Mouse (Mus musculus) embryonic stem cell, embryonic (primary cell): ENCODE results near the gene Chst11.

Experiments used
- CTCF ChIA-PET, 4 experiments: fragments of 300-600 bp in 2 of 4; fragments of 350-600 bp in 2 of 4; sonication (Branson Sonifier 250); formaldehyde crosslinking; loops; one replicate each; lab custom pipeline; 2022; ENCODE audit warnings: inconsistent platforms in 2 of 4; lab: Charles Lee
- POLR2A ChIA-PET, 4 experiments: fragments of 300-600 bp in 2 of 4; fragments of 350-600 bp in 2 of 4; sonication (Branson Sonifier 250); formaldehyde crosslinking; loops; one replicate each; lab custom pipeline; 2022; ENCODE audit warnings: antibody characterized with exemption in 4 of 4, inconsistent platforms in 1 of 4; lab: Charles Lee

Gene Chst11

DNA sequence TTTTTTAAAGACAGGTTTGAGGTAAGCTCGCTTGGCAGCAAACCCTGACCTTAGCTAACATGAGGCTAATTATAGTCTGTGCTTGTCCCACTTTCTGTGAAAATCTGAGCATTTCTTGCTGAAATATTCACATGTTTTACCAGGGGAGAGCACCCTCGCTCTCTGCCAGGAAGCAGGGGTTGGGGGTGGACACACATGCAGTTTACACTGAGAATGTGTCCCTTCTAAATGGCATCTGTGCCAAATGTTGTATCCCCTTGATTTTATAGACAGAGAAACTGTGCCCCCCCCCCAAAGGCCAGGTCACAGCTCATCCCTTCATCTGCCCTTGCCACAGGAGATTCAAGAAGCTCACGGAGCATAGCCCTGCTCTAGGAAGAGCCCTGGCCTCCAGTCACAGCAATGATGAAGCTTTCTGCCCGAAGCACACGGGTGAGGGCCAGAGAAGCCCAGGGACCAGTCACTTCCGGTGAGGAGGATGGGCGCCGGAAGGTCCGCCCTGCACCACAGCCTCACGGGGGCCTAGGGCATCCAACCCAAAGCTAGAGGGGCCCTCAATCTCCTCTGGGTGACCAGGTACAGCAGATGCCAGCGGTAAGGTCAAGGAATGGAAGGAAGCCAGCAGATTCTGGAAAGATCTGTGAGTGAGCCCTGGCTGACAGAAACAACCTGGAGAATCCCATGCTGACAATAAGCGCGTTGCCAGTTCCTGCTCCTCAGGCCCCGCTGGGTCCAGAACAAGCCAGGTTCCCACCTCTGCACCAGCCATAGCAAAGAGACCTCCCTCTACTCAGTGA lies 217.8 kb downstream of the Chst11 start:
- ChIA-PET POLR2A (interaction anchor here in 3 of 4 experiments (0.7 to 1.7 kb wide), 8 partner anchors 8 to 294 kb away, joined by 3 to 7 read pairs (median 3); partner anchors contain the start of gene D10Wsu102e (in 2 of the 3)), CTCF (interaction anchor here in 2 of 4 experiments (1.1 to 2.5 kb wide), 3 partner anchors 16 to 293 kb away, joined by 3 to 7 read pairs (median 5); no protein-coding TSS in a partner anchor)

DNA sequence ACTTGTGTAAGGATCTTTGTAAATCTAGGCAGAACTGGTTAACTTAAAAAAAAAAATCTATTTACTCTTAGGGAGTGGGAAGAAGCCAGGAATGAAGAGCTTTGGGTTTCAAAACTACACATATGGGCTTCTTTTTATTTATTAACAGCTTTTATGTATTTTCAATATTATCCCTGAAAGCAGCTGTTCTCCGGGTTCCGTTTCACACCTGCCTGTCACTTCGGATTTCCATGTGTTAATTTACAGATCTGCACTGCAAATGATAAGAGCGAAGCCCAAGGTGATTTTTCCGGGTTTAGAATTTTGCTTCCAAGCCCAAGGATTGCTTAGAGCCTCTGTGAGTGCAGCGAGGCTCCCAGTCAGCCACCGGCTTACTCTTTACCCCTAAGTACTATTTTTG lies 223.1 kb downstream of the Chst11 start:
- POLR2A ChIA-PET: interaction anchor here in 2 of 4 experiments (1.4 to 1.8 kb wide), 3 partner anchors 11 to 172 kb away, joined by 3 to 4 read pairs (median 3); no protein-coding TSS in a partner anchor
- CTCF ChIA-PET: interaction anchor here in 1 of 4 experiments (0.7 kb wide), 1 partner anchor 947 kb away, joined by 4 read pairs; no protein-coding TSS in a partner anchor

DNA sequence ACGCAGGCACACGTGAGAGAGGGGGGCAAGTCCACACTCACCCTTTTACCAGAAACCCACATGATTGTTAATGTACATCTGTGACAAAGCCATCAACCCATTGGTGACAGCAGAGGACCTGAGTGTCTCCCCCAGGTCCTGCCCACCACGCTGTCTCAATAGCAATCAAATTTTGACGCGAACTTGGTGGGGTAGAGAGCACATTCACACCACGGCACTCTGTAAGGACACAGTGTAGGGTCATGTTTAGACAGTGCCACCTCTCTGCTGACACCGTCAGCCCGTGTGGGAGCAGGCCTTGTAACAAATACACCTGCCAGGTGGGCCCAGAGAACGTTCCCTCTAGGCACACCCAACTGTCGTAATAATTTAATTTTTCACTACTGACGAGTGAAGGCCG lies 224.1 kb downstream of the Chst11 start:
- POLR2A ChIA-PET: interaction anchor here in 1 of 4 experiments (0.5 kb wide), 1 partner anchor 12 kb away, joined by 3 read pairs; no protein-coding TSS in a partner anchor
- CTCF ChIA-PET: interaction anchor here in 1 of 4 experiments (1.2 kb wide), 1 partner anchor 10 kb away, joined by 3 read pairs; no protein-coding TSS in a partner anchor

DNA sequence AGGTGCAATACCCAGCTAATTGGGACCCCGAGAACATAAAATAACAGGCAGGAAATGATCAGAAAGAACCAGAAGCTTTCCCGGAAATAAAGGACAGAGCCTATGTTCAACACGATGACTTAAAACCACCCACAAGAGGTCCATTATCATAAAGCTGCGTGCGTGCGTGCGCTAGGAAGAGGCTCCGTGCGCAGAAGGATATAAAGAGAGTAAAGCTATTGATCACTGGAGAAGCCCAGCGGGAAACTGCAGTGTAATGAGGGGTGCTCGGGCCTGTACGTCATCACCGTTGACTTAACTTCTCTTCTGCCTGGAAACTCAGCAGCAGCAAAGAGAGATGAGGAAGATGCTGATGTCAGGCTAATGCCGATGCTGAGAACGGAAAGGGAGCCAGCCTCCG lies 224.8 kb downstream of the Chst11 start:
- CTCF ChIA-PET: interaction anchor here (0.5 to 2.0 kb wide), 6 partner anchors 9 to 474 kb away, joined by 3 to 5 read pairs (median 3); no protein-coding TSS in a partner anchor
- POLR2A ChIA-PET: interaction anchor here in 2 of 4 experiments (0.6 to 1.8 kb wide), 2 partner anchors 11 to 351 kb away, joined by 3 to 4 read pairs; no protein-coding TSS in a partner anchor

DNA sequence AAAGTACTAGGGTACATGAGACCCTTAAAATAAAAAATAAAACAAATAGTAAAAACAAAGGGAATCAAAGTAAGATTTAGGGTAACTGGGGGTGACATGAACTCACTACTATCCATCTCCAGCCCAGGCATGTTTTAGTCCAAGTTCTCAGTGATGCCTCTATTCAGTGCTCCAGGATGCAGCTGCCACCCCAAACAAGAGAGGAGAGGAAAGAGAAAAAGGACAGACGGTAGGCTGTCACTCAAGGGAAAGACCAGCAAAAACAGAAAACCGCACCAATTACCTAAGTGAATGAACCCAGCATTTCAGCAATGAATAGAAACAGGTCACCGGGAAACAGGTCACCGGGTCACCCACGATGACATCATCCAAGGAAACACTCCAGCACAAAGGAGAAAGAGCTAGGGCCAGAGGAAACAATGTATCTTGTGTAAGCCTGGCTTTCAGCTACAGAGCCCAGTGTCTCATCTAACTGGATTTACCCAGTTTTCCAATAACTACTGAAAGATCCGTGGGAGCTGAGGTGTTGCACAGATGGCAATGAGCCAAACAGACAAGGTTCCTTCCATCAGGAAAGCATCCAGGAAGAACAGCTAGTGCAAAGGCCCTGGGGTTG lies 225.8 kb downstream of the Chst11 start:
- ChIA-PET CTCF (interaction anchor here in 2 of 4 experiments (0.6 to 2.0 kb wide), 4 partner anchors 8 to 1923 kb away, joined by 3 to 5 read pairs (median 4); no protein-coding TSS in a partner anchor), POLR2A (interaction anchor here in 2 of 4 experiments (0.6 to 1.8 kb wide), 4 partner anchors 8 to 352 kb away, joined by 3 to 4 read pairs (median 3); no protein-coding TSS in a partner anchor)

DNA sequence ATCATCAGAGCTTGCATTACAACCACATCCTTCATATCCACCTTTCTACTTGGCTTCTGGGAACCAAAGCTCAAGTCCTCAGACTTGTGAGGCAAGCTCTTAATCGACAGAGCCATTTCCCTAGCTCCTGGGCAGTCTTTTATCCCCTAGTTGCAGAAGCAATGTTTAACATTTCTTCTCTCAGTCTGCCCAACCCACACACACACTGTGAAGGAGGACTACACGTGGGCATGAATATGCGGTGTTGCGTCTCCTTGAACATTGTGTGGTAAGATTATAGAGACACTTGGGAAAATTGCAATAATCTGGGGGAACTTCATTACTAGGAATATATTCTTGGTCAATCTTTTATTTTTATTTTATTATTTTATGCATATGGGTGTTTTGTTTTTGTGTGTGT lies 227.3 kb downstream of the Chst11 start:
- ChIA-PET POLR2A (interaction anchor here in 1 of 4 experiments (1.7 kb wide), 1 partner anchor 11 kb away, joined by 3 read pairs; no protein-coding TSS in a partner anchor), CTCF (no interaction called here)

DNA sequence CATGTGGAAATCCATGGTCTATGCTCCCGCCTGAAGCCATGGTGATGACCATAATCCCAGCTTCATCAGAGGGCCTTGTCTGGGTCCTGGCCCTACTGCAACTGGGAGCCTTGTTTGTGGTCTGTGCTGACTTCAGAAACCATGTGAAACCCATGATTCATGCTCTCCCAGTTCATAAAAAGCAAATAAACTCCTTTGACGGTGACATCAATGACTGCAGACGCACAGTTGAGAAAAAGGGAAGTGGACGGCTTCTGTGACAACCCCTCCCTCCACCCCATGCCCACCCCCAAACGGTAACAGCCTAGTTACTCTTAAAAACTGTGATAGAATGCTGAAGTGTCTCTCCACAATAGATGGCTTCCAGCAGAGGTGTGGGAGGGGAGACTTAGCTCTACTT lies 230.3 kb downstream of the Chst11 start:
- CTCF ChIA-PET: no interaction called here
- POLR2A ChIA-PET: no interaction called here

DNA sequence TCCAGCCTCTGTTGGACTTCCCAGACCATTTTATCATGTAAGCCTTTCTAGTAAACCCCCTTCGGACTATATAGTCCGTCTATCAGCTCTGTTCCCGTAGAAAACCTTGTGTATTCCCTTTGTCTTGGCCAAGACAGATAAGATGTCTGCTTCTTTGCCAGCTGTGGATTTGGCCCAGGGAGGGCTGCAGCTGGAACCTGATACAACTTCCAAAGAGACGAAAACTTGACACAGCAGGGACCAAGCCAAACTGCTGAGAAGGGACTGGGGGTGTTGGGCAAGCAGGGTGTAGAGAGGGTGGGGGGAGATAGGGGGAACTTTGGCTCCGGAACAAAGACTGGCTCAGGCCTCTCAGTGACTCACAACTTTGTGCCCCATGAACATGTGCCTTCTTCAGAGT lies 232.0 kb downstream of the Chst11 start:
- ChIA-PET CTCF (interaction anchor here in 2 of 4 experiments (0.6 to 0.9 kb wide), 2 partner anchors 35 to 297 kb away, joined by 3 to 4 read pairs; no protein-coding TSS in a partner anchor), POLR2A (interaction anchor here in 1 of 4 experiments (0.8 to 1.0 kb wide), 2 partner anchors 15 to 149 kb away, joined by 3 to 7 read pairs; no protein-coding TSS in a partner anchor)

DNA sequence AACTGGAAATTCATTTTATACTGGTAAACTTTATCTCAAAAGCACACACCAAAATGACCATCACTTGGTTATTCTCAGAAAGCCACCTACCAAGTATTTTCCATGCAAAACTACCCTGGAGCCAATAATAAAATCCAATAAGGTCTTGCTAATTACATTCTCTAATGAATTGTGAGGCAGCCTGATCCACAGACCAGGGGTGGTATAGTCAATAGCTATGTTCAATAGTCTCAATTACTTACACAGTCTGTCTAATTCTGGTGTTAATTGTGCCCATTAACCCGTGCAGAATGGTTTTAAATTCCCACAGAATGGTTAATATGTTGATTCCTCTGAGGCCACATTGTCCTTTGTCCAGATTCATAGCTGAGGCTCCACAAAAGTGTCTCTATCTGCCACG lies 233.5 kb downstream of the Chst11 start:
- ChIA-PET POLR2A (interaction anchor here in 2 of 4 experiments (1.0 kb wide), 2 partner anchors 23 to 302 kb away, joined by 3 read pairs; no protein-coding TSS in a partner anchor), CTCF (interaction anchor here in 2 of 4 experiments (0.8 to 1.3 kb wide), 3 partner anchors 12 to 18 kb away, joined by 3 to 6 read pairs (median 4); no protein-coding TSS in a partner anchor)

DNA sequence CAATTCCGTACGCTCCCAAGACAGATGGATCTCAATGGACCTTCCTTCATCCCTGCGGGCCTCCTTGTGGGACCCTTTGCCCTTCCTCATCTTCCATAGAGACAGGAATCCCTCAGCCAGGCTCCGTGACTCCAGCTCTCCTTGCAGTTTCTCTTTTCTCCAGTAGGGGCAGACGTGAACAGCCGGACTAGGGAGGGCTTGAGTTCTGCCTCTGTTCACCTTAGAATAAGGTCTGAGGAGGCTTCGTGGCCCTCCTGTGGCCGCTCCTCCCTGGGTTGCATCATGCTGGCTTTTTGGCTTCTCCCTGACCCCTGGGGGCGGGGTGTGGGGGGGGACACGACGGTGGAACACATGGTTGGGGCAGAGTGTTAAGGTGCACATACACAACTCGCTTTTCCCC lies 234.4 kb downstream of the Chst11 start:
- POLR2A ChIA-PET: interaction anchor here (0.6 to 1.0 kb wide), 4 partner anchors 12 to 301 kb away, joined by 3 to 5 read pairs (median 3); no protein-coding TSS in a partner anchor
- CTCF ChIA-PET: interaction anchor here (0.6 to 1.3 kb wide), 29 partner anchors 8 to 960 kb away, joined by 3 to 9 read pairs (median 3); no protein-coding TSS in a partner anchor

DNA sequence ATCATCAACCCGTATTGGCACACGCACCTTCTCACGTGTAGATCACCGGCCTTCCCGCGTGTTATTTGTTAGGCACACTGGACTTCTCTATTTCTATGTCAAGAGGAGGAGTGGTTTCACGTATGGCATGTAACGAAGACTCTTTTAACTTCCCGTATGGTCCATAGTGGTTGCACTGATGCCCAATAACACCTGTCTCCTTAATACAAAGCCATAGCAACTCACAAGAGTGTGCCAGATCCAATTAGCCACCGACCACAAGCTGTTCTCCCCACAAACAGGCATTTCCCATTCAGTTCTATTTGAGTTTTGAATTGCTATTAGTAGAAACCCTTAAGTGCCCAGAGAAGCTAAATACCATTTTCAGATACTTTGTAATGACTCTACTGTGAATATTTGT lies 234.9 kb downstream of the Chst11 start:
- POLR2A ChIA-PET: no interaction called here
- CTCF ChIA-PET: interaction anchor here in 3 of 4 experiments (0.6 to 1.2 kb wide), 7 partner anchors 10 to 491 kb away, joined by 3 to 6 read pairs (median 4); no protein-coding TSS in a partner anchor

DNA sequence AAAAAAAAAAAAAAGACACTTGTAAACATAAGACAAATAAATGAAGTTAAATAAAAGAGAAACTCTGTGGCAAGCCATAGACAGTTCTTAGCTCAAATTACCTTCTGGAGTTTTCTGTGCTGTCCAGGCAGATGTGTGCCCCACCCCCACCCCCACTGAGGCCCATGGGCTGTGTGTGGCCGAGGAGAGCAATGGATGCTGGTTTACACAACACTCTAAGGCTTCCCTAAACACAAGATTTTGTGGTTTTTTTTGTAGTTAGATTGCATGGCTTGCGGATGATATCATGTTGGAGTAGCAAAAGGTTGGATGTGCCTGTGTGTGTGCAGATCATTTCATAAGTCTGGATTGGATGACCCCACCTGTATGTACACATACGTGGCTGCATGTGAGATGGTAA lies 235.5 kb downstream of the Chst11 start:
- CTCF ChIA-PET: no interaction called here
- POLR2A ChIA-PET: interaction anchor here in 2 of 4 experiments (0.6 kb wide), 2 partner anchors 12 to 1226 kb away, joined by 3 to 4 read pairs; no protein-coding TSS in a partner anchor

DNA sequence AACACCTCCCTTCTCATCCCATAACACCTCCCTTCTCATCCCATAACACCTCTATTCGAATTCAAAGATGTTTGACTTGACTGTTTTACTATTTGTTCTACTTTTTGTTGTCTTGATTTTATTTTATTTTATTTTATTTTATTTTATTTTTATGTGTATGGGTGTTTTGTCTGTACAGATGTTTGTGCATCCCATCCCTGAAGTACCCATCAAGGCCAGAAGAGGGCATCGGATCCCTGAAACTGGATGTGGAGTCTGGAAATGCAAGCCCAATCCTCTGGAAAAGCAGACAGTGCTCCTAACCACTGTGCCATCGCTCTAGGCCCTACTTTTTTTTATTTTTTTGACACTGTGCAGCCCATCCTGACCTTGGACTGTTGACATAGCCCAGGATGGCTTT lies 239.7 kb downstream of the Chst11 start:
- POLR2A ChIA-PET: no interaction called here
- CTCF ChIA-PET: no interaction called here

DNA sequence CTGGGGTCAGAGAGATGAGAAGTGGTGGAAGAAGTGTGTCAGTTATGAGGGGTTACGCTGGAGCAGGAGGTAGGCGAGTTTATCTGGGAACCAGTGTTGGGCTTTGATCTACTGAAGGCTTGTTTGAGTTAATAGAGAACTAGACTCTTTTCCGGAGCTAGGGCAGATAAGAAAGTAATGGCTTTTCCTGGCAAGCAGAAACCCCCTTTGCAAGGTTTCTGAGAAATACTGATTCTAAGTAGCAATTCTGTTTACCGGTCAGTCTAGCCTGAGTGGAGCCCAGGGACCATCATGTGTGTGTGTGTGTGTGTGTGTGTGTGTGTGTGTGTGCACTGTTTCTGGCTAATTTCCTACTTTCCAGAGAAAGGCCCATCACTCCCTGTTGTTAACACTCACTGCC lies 243.3 kb downstream of the Chst11 start:
- CTCF ChIA-PET: no interaction called here
- POLR2A ChIA-PET: no interaction called here

DNA sequence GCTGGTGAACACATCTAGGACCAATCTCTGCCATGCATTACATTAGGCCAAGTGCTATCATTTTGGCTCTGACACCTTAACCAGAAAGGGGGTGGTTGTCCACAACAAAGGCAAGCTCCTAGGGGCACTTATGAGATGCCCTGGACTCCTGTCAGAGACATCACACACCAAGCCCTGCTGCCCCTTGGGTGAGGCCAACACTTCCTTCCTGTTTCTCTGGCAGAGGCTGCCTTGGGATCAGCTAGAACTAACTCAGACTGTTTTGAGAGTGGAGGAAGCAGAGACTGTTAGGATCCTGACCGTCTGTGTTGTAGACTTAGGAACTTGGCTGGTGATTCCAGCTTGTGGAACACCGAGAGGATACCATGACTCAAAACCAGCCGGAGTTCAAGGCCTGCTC lies 248.7 kb downstream of the Chst11 start:
- ChIA-PET CTCF (interaction anchor here in 2 of 4 experiments (0.8 to 1.3 kb wide), 2 partner anchors 14 to 17 kb away, joined by 3 read pairs; no protein-coding TSS in a partner anchor), POLR2A (interaction anchor here in 1 of 4 experiments (0.6 kb wide), 1 partner anchor 263 kb away, joined by 3 read pairs; no protein-coding TSS in a partner anchor)

DNA sequence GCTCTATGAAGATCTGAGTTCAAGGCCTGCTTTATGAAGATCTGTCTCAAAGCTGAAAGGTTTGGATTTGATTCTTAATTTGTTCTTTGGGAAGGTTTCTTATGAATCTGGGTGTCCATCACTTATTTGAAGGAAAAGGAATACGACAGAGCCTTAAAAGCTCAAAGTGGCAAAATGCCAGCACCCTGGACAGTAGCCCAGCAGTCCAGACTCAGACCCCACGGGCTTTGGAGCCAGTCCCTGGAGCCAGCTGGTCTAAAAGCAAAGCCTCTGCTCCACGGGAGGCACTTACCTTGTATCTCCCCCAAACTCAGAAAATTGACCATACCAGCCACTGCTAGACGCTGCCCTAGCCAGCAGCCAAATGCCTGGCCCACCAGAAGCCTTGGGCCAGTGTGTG lies 249.1 kb downstream of the Chst11 start:
- ChIA-PET CTCF (interaction anchor here in 1 of 4 experiments (0.8 kb wide), 1 partner anchor 15 kb away, joined by 3 read pairs; no protein-coding TSS in a partner anchor), POLR2A (interaction anchor here in 1 of 4 experiments (0.6 kb wide), 1 partner anchor 263 kb away, joined by 3 read pairs; no protein-coding TSS in a partner anchor)

DNA sequence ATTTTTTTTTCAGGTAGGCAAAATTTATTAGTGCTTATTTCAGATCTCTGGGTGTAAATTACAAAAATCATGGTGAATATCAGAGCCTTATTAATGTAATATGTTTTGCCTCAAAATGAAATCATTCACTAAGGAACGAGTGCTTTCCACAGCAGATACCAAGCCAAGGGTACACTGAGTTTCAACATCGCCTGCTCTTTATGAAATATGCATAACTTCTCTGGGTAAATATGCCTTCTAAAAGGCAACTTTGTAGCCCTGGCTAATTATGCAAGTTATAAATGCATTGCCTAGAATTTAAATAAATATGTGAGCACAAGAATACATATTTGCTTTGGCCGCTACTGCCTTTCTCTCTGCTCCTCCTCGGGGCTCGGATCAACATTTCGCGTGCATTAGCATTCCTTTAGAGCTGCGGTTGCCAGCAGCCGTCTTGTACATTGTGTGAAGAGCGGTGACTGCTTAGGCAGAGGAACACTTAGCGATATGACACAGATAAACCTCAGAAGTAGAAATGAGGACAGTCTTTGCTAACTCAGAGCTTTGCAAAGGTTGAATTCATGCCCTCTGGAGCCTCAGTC lies 256.9 kb downstream of the Chst11 start:
- ChIA-PET CTCF (no interaction called here), POLR2A (interaction anchor here in 2 of 4 experiments (1.2 to 1.4 kb wide), 2 partner anchors 10 to 23 kb away, joined by 3 read pairs; no protein-coding TSS in a partner anchor)

DNA sequence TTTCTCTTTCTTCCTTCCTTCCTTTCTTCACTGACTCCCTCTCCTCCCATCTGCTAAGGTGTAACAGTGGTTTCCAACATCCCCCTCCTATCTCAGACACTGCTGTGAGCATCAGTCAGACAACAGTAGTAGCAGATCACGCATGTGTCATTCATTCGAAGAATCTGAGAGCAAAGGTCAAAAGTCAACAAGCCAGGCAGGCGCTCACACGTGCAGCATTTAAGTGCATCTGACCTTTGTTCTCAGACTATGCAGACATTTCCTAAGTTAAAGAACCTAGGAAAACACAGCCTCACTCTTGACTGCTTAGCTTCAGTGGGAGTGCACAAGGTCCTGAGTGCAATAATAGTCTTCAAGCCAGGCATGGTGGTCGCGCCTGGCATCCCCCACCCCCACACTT lies 258.8 kb downstream of the Chst11 start:
- CTCF ChIA-PET: no interaction called here
- POLR2A ChIA-PET: no interaction called here
